Mouse (Mus musculus) liver, postnatal 0 days (tissue): ENCODE measurements around the gene Arhgef5.
A peak's percentile ranks its signal among the peaks of the same experiment; 100 is the strongest.

Experiments used
- CTCF ChIP-seq: sonication (generic); IDR thresholded peaks from 2 replicates; pipeline ENCODE4 v1.5.1; 2016; ENCODE audit warnings: antibody characterized with exemption, low read depth
- EP300 ChIP-seq: IDR thresholded peaks from 2 replicates; pipeline ENCODE4 v1.6.1; 2016; ENCODE audit warnings: antibody characterized with exemption, low read depth, mild to moderate bottlenecking

DNA sequence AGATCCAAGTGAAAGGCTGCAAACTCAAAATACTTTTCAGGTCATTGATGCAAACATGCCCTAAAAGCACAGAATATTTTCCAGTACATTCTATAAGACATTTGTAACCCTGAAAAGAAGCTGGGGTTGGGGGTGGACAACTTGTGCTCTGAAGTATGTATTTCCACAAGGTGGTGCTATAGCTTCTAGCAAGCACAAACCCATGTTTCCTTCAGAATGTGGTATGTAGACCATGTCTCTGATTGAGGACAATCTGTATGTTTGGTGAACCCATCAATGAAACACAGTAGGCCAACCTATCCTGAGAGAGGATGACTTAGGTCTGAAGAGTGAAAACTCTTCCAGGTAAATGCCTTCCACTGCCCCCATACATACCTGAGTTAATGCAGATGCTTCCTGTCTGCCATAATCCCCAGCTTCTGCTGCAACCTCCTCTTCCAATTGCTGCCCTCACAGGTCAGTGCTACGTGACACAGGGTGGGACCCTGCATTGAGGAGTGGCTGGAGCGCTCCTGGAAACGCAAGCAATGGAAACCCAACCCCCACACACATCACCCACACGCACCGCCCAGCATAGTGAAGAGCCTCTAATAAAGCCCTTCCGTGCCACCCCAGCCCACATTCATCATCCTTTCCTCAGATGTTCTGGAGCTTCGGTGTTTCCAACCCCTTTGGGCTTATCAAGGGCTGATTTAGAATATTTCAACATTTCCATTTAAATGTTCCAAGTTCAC lies 11.0 kb upstream of the Arhgef5 start:
- TF ChIP-seq CTCF, result peak; percentile 72
- TF ChIP-seq EP300, result no peak
